Mouse (Mus musculus) embryonic facial prominence, embryonic 15.5 days (tissue): Measurements from ENCODE around the gene Olfr983. TPM values are rescaled to one million over a fixed set of nuclear protein-coding genes. Genes with fewer than 3 reads are reported as not detected.

ENCODE experiments used
- ATAC-seq: fragments of 200-750 bp; cut with Nextera tagmentation; 2 replicates; pipeline ENCODE4 v1.8.0; 2017; ENCODE audit warnings: low read depth, moderate TSS enrichment; ENCODE audit not compliant: insufficient number of reproducible peaks, low FRiP score, low TSS enrichment
- H3K27ac ChIP-seq: fragments of 300-500 bp; sonication (generic); replicated peaks from 2 replicates; pipeline ENCODE4 v1.5.1; 2015; ENCODE audit warnings: mild to moderate bottlenecking, inconsistent platforms
- H3K27me3 ChIP-seq: fragments of 300-500 bp; sonication (generic); 2 replicates; pipeline ENCODE4 v1.6.1; 2015; ENCODE audit warnings: inconsistent platforms
- H3K36me3 ChIP-seq: fragments of 300-500 bp; sonication (generic); 2 replicates; pipeline ENCODE4 v1.6.1; 2015; ENCODE audit warnings: mild to moderate bottlenecking, inconsistent platforms
- H3K4me1 ChIP-seq: fragments of 300-500 bp; sonication (generic); 2 replicates; pipeline ENCODE4 v1.6.1; 2015; ENCODE audit warnings: inconsistent platforms
- H3K4me2 ChIP-seq: fragments of 300-500 bp; sonication (generic); replicated peaks from 2 replicates; pipeline ENCODE4 v1.6.1; 2015; ENCODE audit warnings: mild to moderate bottlenecking, inconsistent platforms
- H3K4me3 ChIP-seq: fragments of 300-500 bp; sonication (generic); replicated peaks from 2 replicates; pipeline ENCODE4 v1.5.1; 2015; ENCODE audit warnings: mild to moderate bottlenecking, inconsistent platforms
- H3K9ac ChIP-seq: fragments of 300-500 bp; sonication (generic); 2 replicates; pipeline ENCODE4 v1.6.1; 2015; ENCODE audit warnings: inconsistent platforms
- H3K9me3 ChIP-seq: fragments of 300-500 bp; sonication (generic); replicated peaks from 2 replicates; pipeline ENCODE4 v1.6.1; 2016; ENCODE audit warnings: inconsistent platforms
- WGBS: fragments of 180-500 bp; shearing (Covaris S2); methylation state at CpG from one replicate; pipeline ENCODE4 v1.1.7; 2015; 5-methylcytosine and 5-hydroxymethylcytosine counted together
- polyA plus RNA-seq: library from polyadenylated mRNA; unstranded; fragments of >200 nt; fragmentation: Nextera tagmentation; extraction: Ambion mirVana; gene quantifications from 2 replicates; pipeline ENCODE4 v1.2.1, GENCODE M21; 2015

Gene Olfr983
- polyA plus RNA-seq, 1 experiment from 2014 or later = not detected

DNA sequence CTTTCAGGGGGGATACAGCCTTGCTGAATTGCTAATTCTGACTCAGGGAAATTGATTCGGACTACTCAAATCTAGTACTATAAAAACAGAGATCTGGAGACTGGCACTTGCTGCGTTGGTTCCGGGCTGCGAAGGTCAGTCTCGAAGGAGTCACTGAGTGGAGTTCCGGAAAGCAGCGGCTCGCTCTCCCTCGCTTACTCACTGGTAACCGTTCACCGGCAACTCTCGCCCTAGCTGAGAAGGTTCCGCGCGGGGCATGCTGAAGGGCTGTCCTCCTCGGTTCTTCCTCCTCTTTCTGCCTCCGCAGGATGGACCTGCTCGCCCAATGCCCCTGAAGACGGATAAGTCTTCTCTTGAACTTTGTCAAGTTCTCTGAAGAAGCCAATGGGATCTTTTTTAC, 43.3 kb downstream of the Olfr983 start:
- Histone ChIP-seq H3K9ac (no peak overlapping the region), H3K4me2 (no peak overlapping the region), H3K27ac (no peak overlapping the region), H3K9me3 (no peaks in the 10 kb centered on the region), H3K4me1 (no peaks in the 10 kb centered on the region), H3K27me3 (no peaks in the 10 kb centered on the region), H3K4me3 (no peak overlapping the region), H3K36me3 (no peaks in the 10 kb centered on the region)
- no peak for ATAC-seq
- WGBS = 93% methylated on average over 19 of the region's 19 CpGs

Other genes with a start within 250 kb of the Olfr983 start
- gene Olfr972, start 227.2 kb downstream of the Olfr983 start, polyA plus RNA-seq = 0.12 and 0.19 TPM in 2 replicates
- gene Olfr229, start 186.3 kb downstream of the Olfr983 start, polyA plus RNA-seq = not detected in 2 replicates
- gene Olfr974, start 156.1 kb downstream of the Olfr983 start, polyA plus RNA-seq = 0.20 TPM in 1 of 2 replicates, not detected in the other
- gene Olfr975, start 141.5 kb downstream of the Olfr983 start, polyA plus RNA-seq = 0.05 TPM in 1 of 2 replicates, not detected in the other
- 0.09 TPM in 1 of 2 replicates, not detected in the other for gene Olfr976, start 132.5 kb downstream of the Olfr983 start, polyA plus RNA-seq
- gene Olfr978, start 101.5 kb downstream of the Olfr983 start, polyA plus RNA-seq = not detected in 2 replicates
- gene Olfr979, start 90.1 kb downstream of the Olfr983 start, polyA plus RNA-seq = 0.11 TPM in 1 of 2 replicates, not detected in the other
- gene Olfr980, start 84.0 kb downstream of the Olfr983 start, polyA plus RNA-seq = not detected in 2 replicates
- 0.26 TPM in 1 of 2 replicates, not detected in the other for gene Olfr981, start 72.1 kb downstream of the Olfr983 start, polyA plus RNA-seq
- not detected in 2 replicates for gene Olfr982, start 19.8 kb downstream of the Olfr983 start, polyA plus RNA-seq
- not detected in 2 replicates for gene Olfr984, start 20.6 kb upstream of the Olfr983 start, polyA plus RNA-seq
- gene Olfr985, start 36.6 kb upstream of the Olfr983 start, polyA plus RNA-seq = not detected in 2 replicates
- gene Tmem225, start 54.5 kb upstream of the Olfr983 start, polyA plus RNA-seq = not detected in 2 replicates
- gene Olfr986, start 87.3 kb upstream of the Olfr983 start, polyA plus RNA-seq = 0.05 TPM in 1 of 2 replicates, not detected in the other
- 5.8 and 6.5 TPM in 2 replicates for gene Zfp202, start 98.7 kb upstream of the Olfr983 start, polyA plus RNA-seq
- 13.7 and 14.0 TPM in 2 replicates for gene Scn3b, start 175.6 kb upstream of the Olfr983 start, polyA plus RNA-seq